Mouse (Mus musculus): ENCODE data around the gene Itpr1.

- TF ChIP-seq TAL1 (IDR thresholded peaks at IDR 0.05; ENCODE audit: low read length) (no peak), GATA1 (IDR thresholded peaks at IDR 0.05; ENCODE audit: low read length) (no peak)
Measured at GRCm38 (mm10) chr6:108236996-108237395, 24.1 kb downstream of the Itpr1 start.

All from erythroblast, embryonic 14.5 days (primary cell).